Mouse (Mus musculus) CH12.LX (cell line): ENCODE measurements around the gene Ank.

Source experiments
- MAX ChIP-seq: IDR thresholded peaks from 2 replicates; pipeline ENCODE4 v1.6.1; 2011; ENCODE audit warnings: low read length, improper control_type of control experiment
- NELFE ChIP-seq: IDR thresholded peaks from 2 replicates; pipeline ENCODE4 v1.6.1; 2011; ENCODE audit warnings: low read depth, low read length, improper control_type of control experiment
- NRF1 ChIP-seq: IDR thresholded peaks from 2 replicates; pipeline ENCODE4 v1.6.1; 2014; ENCODE audit warnings: low read depth, mild to moderate bottlenecking, inconsistent platforms, low read length, improper control_type of control experiment, moderate library complexity
- POLR2A ChIP-seq: IDR thresholded peaks from 2 replicates; pipeline ENCODE4 v1.6.1; 2011; ENCODE audit warnings: low read depth, mild to moderate bottlenecking, improper control_type of control experiment, low read length
- RCOR1 ChIP-seq: conservative IDR thresholded peaks from 2 replicates; pipeline ENCODE4 v1.6.1; 2012; ENCODE audit warnings: low read depth, mild to moderate bottlenecking, inconsistent platforms, low read length, improper control_type of control experiment
- TCF12 ChIP-seq: IDR thresholded peaks from 2 replicates; pipeline ENCODE4 v1.6.1; 2014; ENCODE audit warnings: low read depth, mild to moderate bottlenecking, inconsistent platforms, low read length, improper control_type of control experiment
- USF1 ChIP-seq: IDR thresholded peaks from 2 replicates; pipeline ENCODE4 v1.6.1; 2014; ENCODE audit warnings: low read depth, mild to moderate bottlenecking, inconsistent platforms, low read length, improper control_type of control experiment

- TF ChIP-seq TCF12 (no peak), NRF1 (no peak), USF1 (no peak), POLR2A (no peak), MAX (no peak), RCOR1 (no peak), NELFE (no peak)
Measured at GRCm38 (mm10) chr15:27545203-27545602, 78.7 kb downstream of the Ank start.
